Mouse (Mus musculus) natural killer cell, adult 2 months (primary cell): ENCODE data around the gene Ddx58.

Experiments used
- DNase-seq, 2 experiments: peaks; one replicate each; pipeline ENCODE4 v3.0.0; 2022; ENCODE audit warnings: low spot score in 2 of 2

The Ddx58 gene

GRCm38 (mm10) chr4:40182651-40183320 lies 56.8 kb downstream of the Ddx58 start:
- peak; percentile 34 to 58 for DNase-seq

GRCm38 (mm10) chr4:40181681-40182080 lies 57.9 kb downstream of the Ddx58 start:
- DNase-seq = no peak

GRCm38 (mm10) chr4:40180046-40180445 lies 59.6 kb downstream of the Ddx58 start:
- DNase-seq = no peak

DNA sequence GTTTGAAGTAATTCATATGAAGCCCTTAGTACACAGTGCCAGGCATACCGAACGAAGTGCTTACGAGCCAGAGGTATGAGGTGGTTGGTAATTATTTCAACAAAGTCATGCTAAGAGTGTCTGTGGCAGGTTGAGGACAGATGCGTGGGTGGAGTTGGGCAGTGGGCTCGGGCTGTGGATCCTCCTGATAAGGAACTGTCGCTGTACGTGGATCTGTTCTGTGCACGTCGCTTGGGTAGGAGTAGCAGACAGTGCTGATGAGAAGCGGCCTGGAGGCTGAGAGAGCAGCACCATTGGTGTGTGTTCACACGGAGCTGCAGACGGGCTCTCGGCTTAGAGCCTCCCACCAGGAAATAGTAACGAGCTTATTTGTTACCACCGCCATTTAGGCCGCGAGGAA lies 61.0 kb downstream of the Ddx58 start:
- no peak for DNase-seq

DNA sequence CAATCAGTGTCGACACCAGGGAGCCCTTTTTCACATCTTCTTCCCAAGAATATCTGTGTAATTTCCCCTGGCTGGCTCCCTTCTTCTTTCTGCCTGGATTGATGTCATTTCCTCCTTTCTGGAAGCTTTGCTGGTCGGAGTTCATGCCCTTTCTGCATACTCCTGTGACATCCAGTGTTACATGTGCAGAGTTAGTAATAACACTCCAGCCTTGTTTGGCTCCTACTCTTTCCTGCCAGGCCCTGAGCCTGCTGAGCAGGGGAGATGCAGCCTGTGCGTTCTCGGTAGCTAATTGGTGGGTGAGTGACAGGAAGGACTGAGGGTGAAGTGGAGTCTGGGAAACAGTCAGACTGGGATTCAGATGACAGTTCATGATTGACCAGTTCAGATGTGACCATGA lies 65.3 kb downstream of the Ddx58 start:
- no peak for DNase-seq

DNA sequence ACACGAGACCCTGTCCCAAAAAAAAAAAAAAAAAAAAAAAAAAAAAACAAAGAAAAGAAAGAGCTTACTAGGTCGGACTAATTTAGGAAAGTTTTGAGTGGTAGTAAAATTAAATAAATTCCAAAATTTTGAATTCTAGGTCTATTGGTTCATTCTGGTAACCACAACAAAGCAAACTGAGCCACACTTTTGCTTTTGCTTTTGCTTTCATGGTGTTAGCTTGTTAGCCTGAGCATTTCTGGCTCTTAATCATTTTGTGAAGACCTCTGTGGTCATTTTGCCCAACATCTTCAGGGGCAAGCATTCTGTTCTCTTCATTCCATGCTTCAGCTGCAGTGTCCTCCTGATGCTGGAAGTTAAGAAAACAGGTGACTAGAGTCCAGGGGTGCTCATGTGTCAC lies 67.3 kb downstream of the Ddx58 start:
- no peak for DNase-seq

DNA sequence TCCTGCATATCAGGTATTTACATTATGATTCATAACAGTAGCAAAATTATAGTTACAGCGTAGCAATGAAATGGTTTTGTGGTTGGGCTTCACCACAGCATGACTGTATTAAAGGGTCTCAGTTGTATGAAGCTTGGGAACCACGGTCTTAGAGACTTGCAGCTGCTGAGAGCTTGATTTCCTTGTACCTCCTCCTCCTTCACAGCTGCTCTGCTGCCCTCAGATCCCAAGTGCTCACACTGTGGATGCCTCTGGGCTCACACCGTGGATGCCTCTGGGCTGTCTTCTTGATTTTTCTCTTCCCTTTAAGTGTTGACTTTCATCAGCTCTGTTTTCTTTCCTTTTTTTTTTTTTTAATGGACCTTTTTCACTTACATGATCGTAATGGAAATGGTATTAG lies 68.2 kb downstream of the Ddx58 start:
- DNase-seq = no peak

DNA sequence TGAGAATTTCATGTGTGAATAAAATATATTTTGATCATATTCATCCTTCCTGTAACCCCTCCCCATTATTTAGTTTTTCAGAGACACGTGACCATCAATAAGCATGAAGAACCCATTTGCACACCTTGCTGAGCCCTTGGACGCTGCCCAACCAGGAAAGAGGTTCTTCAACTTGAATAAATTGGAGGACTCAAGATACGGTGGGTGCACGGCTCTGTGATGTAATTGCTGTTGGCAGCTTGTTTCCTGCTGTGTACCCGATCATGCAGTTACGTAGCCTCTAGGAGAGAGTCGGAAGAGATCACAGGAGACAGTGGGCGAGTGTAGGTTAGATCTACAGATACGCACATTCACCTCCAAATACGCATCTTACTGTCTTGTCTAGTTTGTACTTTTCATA lies 76.0 kb downstream of the Ddx58 start:
- no peak for DNase-seq

- DNase-seq = no peak
These were observed 78.8 kb downstream of the Ddx58 start for GRCm38 (mm10) chr4:40160591-40161434.

DNA sequence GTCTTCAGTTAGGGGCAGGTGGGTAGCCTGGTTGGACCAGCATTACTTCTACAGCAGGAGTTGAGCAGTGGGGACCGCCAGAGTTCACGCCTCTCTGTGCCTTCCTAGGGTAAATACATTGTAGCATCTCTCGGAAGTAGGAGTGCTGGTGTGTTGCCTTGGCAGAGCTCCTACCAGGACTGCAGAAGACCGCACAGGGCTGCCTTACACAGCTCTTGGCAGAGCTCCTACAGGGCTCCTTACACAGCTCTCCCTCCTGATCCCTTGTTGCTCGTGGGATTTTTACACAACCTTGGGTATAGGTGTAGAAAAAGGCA lies 81.4 kb downstream of the Ddx58 start:
- no peak for DNase-seq

DNA sequence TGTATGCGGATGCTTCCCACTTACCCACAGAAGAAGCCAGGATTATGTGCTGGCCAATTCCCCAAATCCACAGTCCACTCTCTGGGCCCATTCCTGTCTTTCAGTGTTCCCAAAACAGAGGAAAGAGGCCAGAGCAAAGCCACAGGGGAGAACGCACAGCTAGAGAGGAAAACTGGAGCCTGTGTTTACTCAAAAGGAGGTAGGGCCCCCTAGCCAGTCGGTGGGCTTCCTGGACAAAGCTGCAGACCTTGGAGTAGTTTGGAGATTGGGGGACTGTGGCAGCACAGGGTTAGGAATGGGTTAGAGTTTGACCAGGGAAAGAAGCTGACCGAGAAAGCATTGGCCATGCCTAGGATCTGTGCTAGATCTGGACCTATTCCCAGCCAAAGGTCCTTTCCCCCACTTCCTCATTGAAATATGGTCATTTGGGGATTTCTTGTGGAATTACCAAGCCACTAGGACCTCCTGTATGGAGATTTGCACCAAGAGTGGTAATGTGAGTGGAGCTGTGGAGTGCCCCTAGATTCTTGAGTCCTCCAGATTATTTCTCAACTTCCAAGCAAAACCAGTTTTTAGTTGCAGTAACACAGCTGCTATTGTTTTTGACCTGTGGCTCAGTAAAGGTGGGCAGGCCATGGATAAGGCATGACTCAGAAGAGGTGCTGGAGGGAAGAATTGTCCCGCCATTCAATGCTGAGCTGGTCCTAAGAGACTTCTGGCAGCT lies 82.0 kb downstream of the Ddx58 start:
- DNase-seq = no peak

DNA sequence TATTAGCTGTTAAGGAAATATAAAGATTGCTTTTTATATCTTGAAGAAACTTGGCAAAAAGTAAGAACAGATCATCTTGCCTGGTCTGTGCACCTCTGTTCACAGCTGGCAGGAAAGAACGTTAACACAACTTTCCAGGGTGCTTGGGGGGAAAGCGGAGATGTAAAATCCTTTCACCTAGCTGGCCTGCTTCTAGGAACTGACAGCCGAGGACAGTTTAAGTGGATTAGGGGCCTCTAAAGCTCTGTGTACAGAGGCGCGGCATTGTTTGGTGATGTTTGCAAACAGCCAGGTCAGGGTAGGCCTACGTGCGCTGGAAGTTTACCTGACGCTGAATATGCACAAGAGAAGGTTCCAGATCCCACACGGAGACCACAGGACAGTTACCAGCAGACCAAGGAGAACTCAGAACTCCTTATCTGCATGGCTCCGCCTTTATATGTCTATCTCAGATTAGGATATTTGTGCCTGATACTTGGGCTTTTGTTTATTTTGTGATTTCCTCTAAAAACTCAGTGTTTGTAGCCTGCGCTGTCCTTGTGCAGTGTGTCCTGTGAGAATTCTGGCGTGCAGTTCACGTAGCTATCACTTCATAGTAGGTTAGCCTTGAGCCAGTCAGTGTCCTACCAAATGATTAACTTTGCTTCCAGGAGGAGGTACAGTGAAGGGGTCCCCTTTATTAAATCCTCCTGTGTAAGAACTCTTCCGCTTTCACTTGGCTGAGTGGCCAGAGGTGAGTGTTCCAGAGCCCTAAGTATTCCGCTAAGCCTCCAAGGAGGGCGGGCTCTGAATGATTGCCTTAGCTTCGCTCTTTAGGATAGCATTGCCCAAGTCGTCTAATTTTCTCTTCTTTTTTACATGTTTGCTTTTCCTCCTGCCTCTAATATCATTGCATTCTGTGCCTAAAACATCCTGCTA lies 82.8 kb downstream of the Ddx58 start:
- DNase-seq = no peak

DNA sequence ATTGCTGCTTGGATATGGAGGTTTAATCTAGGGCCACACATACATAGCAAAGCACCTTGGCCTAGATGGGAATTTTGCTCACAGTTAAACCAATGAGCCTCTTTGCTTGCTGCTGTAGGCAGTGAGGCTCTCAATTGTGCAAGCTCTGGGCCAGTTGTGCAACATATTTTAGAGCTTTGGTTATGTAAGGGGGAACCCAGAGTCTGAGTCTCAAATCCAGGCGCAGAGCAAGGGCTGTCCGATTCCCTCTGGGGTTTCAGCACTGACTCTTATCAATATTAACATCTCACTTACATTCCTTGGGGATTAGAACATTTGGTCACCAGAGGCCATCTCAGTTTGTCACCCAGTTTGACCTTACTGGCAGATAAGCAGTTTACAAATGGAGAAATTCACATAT lies 83.5 kb downstream of the Ddx58 start:
- no peak for DNase-seq

DNA sequence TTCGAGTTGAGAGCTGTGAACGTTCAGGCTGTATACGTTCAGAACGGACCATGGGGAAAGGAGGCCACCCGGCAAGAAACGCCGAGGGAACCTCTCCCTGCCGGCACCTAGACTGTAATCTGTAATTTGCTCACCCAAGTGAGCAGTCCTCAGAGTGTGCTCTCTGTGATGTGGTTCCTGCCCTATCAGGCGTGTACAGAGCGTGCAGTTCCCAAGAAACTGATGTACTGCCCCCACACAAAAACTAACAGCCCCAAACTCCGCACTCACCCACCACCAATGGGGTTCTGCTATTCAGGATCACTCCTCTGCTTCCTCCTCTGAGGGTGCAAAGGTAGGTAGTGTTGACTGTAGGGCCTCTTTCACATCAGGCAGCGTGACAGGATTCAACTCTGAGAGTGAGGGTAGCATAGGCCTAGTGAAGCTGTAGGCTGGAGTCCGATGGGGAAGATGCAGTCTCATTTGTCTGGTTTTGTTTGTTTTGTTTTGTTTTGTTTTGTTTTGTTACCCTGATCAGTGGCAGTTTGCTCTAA lies 84.1 kb downstream of the Ddx58 start:
- no peak for DNase-seq

GRCm38 (mm10) chr4:40154751-40155150 lies 84.9 kb downstream of the Ddx58 start:
- no peak for DNase-seq
